Mouse (Mus musculus) stomach, postnatal 0 days (tissue): ENCODE measurements at regions not wholly inside any gene's neighbourhood (a gene's known extent, or its start where the extent isn't known, plus 50 kb on each side); places are given as distances from the start of the nearest gene placed in this dataset.

Experiments used
- ATAC-seq: fragments of 200-750 bp; cut with Nextera tagmentation; 2 replicates; pipeline ENCODE4 v1.8.0; 2017; ENCODE audit not compliant: low FRiP score, low TSS enrichment
- DNase-seq: peaks from one replicate; pipeline ENCODE4 v3.0.0-alpha.2; 2016; ENCODE audit warnings: low spot score
- H3K27ac ChIP-seq: fragments of 300-500 bp; sonication (generic); replicated peaks from 2 replicates; pipeline ENCODE4 v1.5.1; 2014; ENCODE audit warnings: mild to moderate bottlenecking, control low read depth
- H3K27me3 ChIP-seq: fragments of 300-500 bp; sonication (generic); 2 replicates; pipeline ENCODE4 v1.6.1; 2014; ENCODE audit warnings: low read length; ENCODE audit not compliant: control insufficient read depth, insufficient read depth
- H3K36me3 ChIP-seq: fragments of 300-500 bp; sonication (generic); 2 replicates; pipeline ENCODE4 v1.6.1; 2014; ENCODE audit warnings: low read length, mixed read lengths; ENCODE audit not compliant: control insufficient read depth, insufficient read depth
- H3K4me1 ChIP-seq: fragments of 300-500 bp; sonication (generic); replicated peaks from 2 replicates; pipeline ENCODE4 v1.6.1; 2014; ENCODE audit warnings: antibody characterized with exemption; ENCODE audit not compliant: control insufficient read depth, insufficient read depth
- H3K4me2 ChIP-seq: fragments of 300-500 bp; sonication (generic); replicated peaks from 2 replicates; pipeline ENCODE4 v1.6.1; 2014; ENCODE audit warnings: low read depth, mild to moderate bottlenecking, control low read depth, moderate library complexity
- H3K4me3 ChIP-seq: fragments of 300-500 bp; sonication (generic); 2 replicates; pipeline ENCODE4 v1.5.1; 2014; ENCODE audit warnings: low read depth, low read length, control low read depth
- H3K9ac ChIP-seq: fragments of 300-500 bp; sonication (generic); 2 replicates; pipeline ENCODE4 v1.6.1; 2014; ENCODE audit warnings: mild to moderate bottlenecking, low read length, control low read depth, mixed read lengths
- H3K9me3 ChIP-seq: fragments of 300-500 bp; sonication (generic); 2 replicates; pipeline ENCODE4 v1.6.1; 2016; ENCODE audit warnings: low read length; ENCODE audit not compliant: control insufficient read depth
- CTCF ChIP-seq: IDR thresholded peaks from 2 replicates; pipeline ENCODE4 v1.5.1; 2016; ENCODE audit warnings: antibody characterized with exemption, low read depth, mild to moderate bottlenecking, moderate library complexity
- EP300 ChIP-seq: optimal IDR thresholded peaks from 2 replicates; pipeline ENCODE3; 2016; ENCODE audit warnings: antibody characterized with exemption
- WGBS: fragments of 180-500 bp; shearing (Covaris S2); extraction: QIAGEN DNeasy Blood & Tissue Kit; methylation state at CpG from one replicate; pipeline ENCODE4 v1.1.7; 2014; 5-methylcytosine and 5-hydroxymethylcytosine counted together

DNA sequence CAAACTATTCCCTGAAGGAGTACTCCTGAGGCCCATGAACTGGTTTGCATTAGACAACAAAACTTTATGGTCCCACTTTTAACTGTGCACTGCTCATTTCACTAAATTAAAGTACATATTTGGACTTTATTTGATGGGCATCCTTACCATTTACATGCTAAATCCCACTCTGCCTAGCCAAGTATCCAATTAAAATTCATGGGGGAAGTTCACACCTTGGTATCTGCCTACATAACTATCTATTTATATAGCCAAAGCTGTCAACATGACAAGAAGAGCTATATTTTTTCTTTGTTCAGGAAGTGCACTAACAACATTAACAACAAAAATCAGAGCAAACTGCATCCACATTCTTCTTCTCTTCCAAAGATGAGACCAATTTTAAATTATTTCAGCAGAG is 317.7 kb upstream of the Nwd2 start:
- H3K27ac ChIP-seq, result no peak overlapping the region
- H3K9ac ChIP-seq, result no peak overlapping the region
- H3K9me3 ChIP-seq, result no peaks in the 10 kb centered on the region
- H3K27me3 ChIP-seq, result no peaks in the 10 kb centered on the region
- TF ChIP-seq CTCF, result no peak
- no peak for TF ChIP-seq EP300
- no peak overlapping the region for H3K4me2 ChIP-seq
- no peaks in the 10 kb centered on the region for H3K36me3 ChIP-seq
- DNase-seq (no peak), ATAC-seq (no peak)
- no peaks in the 10 kb centered on the region for H3K4me1 ChIP-seq
- H3K4me3 ChIP-seq, result no peak overlapping the region

DNA sequence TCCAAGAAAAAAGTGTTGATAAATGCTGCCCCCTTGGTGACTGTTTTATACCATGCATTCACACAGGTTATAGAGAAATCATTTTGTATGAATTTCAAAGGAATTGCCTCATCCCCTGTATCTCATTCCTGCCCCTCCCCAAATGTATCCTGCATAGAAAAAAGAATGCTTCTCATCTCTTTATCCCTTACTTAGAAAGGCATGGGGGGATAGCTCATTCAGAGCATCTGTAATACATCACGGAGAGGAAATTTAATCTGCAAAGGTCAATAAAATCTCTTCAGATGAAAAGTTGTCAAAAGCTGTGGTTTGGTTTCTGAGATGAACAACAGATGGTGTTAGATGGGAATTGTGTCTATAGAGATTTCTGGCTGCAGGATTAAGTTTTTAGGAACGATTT is 297.8 kb upstream of the Nwd2 start:
- H3K27ac ChIP-seq, result no peak overlapping the region
- TF ChIP-seq CTCF, result no peak
- no peak for TF ChIP-seq EP300
- no peak overlapping the region for H3K9ac ChIP-seq
- no peaks in the 10 kb centered on the region for H3K27me3 ChIP-seq
- H3K4me2 ChIP-seq, result no peak overlapping the region
- DNase-seq, result no peak
- ATAC-seq, result no peak
- WGBS, result 45% methylated on average over 2 of the region's 2 CpGs
- H3K9me3 ChIP-seq, result no peaks in the 10 kb centered on the region
- no peak overlapping the region for H3K4me3 ChIP-seq
- H3K36me3 ChIP-seq, result no peaks in the 10 kb centered on the region
- H3K4me1 ChIP-seq, result no peaks in the 10 kb centered on the region

DNA sequence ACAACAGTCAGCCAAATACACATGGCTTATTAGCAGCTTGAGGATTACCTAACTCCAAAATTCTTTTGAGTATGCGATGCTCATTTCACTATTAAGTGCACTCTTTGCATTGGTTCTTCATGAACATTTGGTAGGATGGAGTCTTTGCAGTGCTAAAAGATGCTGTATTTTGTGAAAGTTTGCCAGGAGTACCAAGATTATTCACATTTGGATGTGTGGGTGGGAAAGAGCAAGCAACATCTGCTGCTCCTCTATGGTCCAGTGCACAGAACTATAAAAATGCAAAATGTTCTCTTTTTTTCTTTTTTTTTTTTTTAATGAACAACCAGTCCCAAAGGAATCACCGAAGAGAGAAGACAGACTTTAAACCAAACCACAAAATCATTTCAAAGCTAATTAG is 256.9 kb upstream of the Nwd2 start:
- no peak for TF ChIP-seq EP300
- no peak for TF ChIP-seq CTCF
- ATAC-seq (no peak), DNase-seq (no peak)
- Histone ChIP-seq H3K4me1 (no peaks in the 10 kb centered on the region), H3K27ac (no peak overlapping the region), H3K27me3 (no peaks in the 10 kb centered on the region), H3K4me2 (no peak overlapping the region), H3K9me3 (no peaks in the 10 kb centered on the region), H3K36me3 (no peaks in the 10 kb centered on the region), H3K9ac (no peak overlapping the region), H3K4me3 (no peak overlapping the region)
- 92% methylated on average over 2 of the region's 2 CpGs for WGBS

- 63% methylated on average over 3 of the region's 3 CpGs for WGBS
Observed at GRCm38 (mm10) chr5:63397963-63398362, 250.9 kb upstream of the Nwd2 start.

GRCm38 (mm10) chr5:63430167-63430566 is 218.7 kb upstream of the Nwd2 start:
- 78% methylated on average over 3 of the region's 3 CpGs for WGBS
- H3K9me3 ChIP-seq, result no peaks in the 10 kb centered on the region
- TF ChIP-seq CTCF (no peak), EP300 (no peak)

More at GRCm38 (mm10) chr5:63397963-63398362, 250.9 kb upstream of the Nwd2 start:
- H3K4me3 ChIP-seq, result no peak overlapping the region
- no peak for DNase-seq
- TF ChIP-seq EP300, result no peak
- TF ChIP-seq CTCF, result no peak
- H3K4me1 ChIP-seq, result no peaks in the 10 kb centered on the region
- no peaks in the 10 kb centered on the region for H3K27me3 ChIP-seq
- H3K4me2 ChIP-seq, result no peak overlapping the region
- no peak overlapping the region for H3K27ac ChIP-seq
- ATAC-seq, result no peak
- H3K36me3 ChIP-seq, result no peaks in the 10 kb centered on the region
- H3K9ac ChIP-seq, result no peak overlapping the region
- no peaks in the 10 kb centered on the region for H3K9me3 ChIP-seq

DNA sequence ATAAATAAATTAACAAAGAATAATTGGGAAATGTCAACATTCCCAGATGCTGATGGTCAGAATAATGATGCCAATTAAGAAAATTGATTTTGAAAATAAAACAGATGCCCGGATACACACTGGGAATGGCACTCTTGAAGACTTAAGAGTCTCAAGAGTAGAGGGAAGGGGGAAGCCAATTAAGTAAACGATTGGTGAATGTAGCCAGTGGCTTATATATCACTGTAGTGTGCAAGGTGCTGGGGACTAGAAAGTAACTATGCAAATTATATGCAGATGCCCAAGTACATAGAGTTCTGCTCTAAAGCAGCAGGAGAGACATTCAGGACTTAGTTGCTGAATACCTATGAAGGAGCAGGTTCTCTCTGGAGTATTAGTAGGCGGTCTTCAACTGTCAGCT is 204.5 kb upstream of the Nwd2 start:
- no peak overlapping the region for H3K27ac ChIP-seq
- no peak overlapping the region for H3K4me2 ChIP-seq
- no peak for ATAC-seq
- H3K36me3 ChIP-seq, result no peaks in the 10 kb centered on the region
- H3K9me3 ChIP-seq, result no peaks in the 10 kb centered on the region
- DNase-seq, result no peak
- H3K27me3 ChIP-seq, result no peaks in the 10 kb centered on the region
- H3K4me1 ChIP-seq, result no peaks in the 10 kb centered on the region
- 70% methylated on average over 3 of the region's 3 CpGs for WGBS
- TF ChIP-seq CTCF (no peak), EP300 (no peak)
- H3K4me3 ChIP-seq, result no peak overlapping the region
- H3K9ac ChIP-seq, result no peak overlapping the region

More at GRCm38 (mm10) chr5:63430167-63430566, 218.7 kb upstream of the Nwd2 start:
- DNase-seq (no peak), ATAC-seq (no peak)
- H3K4me1 ChIP-seq, result no peaks in the 10 kb centered on the region
- H3K9ac ChIP-seq, result no peak overlapping the region
- H3K36me3 ChIP-seq, result no peaks in the 10 kb centered on the region
- H3K4me2 ChIP-seq, result no peak overlapping the region
- no peaks in the 10 kb centered on the region for H3K27me3 ChIP-seq
- H3K4me3 ChIP-seq, result no peak overlapping the region
- no peak overlapping the region for H3K27ac ChIP-seq

DNA sequence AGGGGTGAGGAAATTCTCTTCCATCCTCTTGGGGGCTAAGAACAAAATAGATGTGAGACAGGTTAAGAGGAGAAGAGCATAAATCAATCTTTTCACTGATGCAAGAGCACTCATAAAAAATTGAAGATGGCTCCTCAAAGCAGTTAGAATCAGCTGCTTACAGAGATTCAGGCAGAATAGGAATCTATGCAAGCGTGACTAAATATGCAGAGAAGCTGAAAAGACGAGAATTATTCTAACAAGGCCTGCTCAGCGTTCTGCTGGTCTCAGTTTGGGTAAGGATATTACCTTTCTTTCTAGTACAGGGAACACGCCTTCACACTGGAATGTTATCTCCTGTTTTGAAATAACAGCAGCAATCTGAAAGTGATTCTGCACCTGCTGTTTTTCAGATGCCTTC is 203.7 kb upstream of the Nwd2 start:
- Histone ChIP-seq H3K9ac (no peak overlapping the region), H3K4me1 (no peaks in the 10 kb centered on the region), H3K4me3 (no peak overlapping the region), H3K27me3 (no peaks in the 10 kb centered on the region), H3K27ac (no peak overlapping the region), H3K9me3 (no peaks in the 10 kb centered on the region), H3K4me2 (no peak overlapping the region), H3K36me3 (no peaks in the 10 kb centered on the region)
- 62% methylated on average over 4 of the region's 4 CpGs for WGBS
- TF ChIP-seq EP300, result no peak
- TF ChIP-seq CTCF, result no peak
- ATAC-seq, result no peak
- no peak for DNase-seq
